Mouse (Mus musculus): ENCODE measurements at regions not wholly inside any gene's neighbourhood (a gene's known extent, or its start where the extent isn't known, plus 50 kb on each side); places are given as distances from the start of the nearest gene placed in this dataset.
A peak's percentile ranks its signal among the peaks of the same experiment; 100 is the strongest.

DNA sequence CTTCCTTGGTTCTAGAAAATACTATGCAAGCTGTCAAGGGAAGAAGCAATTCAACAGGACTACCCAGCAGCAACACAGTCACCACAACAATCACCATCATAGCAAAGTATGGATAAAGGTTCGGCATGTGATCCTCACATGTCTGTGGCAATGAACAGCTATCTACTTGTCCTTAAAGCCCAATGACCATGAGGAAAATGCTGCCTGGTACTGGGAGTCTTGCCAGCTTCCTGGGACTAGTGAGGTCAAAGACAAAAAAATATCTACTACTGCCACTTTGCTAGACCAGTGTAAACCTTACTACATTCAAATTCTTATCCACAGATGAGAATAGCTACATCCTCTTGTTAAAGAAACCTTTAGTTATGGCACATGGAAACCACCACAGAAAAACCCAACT lies 346.3 kb downstream of the Wdr20rt start:
- no peak for DNase-seq (ENCODE audit: low read depth, low spot score)

DNA sequence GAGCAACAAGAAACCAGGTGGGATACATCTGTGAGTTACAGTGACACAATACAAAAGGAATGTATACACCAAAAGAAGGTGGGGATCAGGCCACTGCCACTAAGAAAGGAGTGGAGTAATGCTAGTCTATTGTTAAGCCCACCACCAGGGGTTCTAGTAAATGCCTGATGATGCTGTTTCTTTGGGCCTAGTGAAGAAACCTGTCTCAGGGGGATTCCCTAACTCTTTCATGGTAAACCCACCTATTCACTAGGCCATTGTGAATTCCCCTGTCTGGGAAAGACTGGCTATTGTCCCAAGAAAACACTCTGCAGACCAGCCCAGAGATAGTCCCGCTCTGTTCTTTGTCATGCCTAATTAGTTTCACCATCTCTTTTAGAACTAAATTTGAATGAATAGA lies 368.2 kb downstream of the Wdr20rt start:
- no peak for DNase-seq (ENCODE audit: low read depth, low spot score)

DNA sequence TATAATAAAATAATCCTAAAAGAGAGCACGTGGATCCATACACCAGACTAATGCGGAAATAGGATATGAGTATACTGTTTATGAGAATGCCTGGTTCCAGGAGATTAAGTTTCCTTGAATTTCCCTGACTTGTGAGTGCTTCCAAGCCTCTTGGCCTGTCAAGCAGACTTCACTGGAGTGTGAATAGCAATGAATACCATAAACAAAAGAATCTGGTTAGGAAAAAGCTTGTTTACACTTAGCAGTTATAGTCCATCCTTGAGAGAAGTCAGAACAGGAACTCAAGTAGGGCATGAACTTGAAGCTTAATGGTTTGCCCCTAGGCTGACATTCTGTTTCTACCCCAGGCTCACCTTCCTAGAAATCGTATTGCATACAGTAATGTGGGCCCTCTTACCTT lies 368.8 kb downstream of the Wdr20rt start:
- DNase-seq (ENCODE audit: low read depth, low spot score): no peak

DNA sequence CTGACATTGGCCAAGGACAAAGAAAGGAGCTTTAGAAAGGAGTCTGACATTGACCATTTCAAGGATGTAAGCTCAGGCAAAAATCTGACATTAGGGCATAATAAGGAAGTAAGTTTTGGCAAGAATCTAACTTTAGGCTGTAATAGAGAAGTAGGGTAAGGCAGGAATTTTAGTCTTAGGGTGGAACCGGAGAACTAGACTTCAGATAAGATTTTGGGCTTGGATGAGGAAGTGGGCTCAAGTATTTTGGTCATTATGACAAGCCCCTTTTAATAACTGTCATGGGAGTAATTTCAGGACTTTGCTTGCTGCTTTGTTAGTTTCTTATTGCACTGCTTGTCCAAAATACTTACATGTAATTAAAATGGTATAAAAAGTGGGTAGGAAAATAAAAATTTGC lies 418.9 kb downstream of the Wdr20rt start:
- DNase-seq (ENCODE audit: low read depth, low spot score): no peak

DNA sequence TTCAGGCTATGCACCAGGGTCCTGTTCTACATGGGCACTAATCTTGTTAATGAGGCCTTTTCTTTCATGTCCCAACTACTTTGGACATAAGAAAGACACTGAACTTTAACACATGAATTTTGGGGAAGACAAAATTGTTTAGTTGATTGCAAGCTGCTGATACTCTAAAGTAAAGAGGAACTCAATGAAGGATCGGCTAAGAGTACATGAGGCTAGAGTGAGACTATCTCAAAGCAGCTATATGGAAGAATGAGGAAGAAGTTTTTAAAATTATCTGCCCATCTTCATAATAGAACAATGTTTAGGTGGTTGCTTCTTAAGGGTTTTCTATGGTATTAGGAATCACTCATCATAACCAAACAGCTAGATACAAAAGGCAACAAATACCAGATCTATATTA lies 431.5 kb downstream of the Wdr20rt start:
- DNase-seq (ENCODE audit: low read depth, low spot score): no peak

DNA sequence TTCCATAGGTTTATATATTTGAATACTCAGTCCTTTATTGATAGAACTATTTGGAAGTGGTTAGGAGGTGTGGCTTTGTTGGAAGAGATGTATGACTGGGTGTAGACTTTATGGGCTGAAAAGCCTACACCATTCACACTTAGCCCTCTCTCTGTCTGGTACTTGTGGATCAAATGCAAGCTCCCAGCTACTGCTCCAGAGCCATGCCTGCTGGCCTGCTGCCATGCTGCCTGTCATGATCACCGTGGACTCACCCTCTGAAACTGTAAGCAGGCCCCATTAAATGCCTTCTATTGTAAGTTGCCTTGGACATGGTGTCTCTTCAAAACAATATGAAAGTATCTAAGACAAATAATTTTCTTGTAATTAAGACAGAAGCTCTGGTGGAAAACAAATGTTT lies 446.4 kb downstream of the Wdr20rt start:
- DNase-seq (ENCODE audit: low read depth, low spot score): no peak

DNA sequence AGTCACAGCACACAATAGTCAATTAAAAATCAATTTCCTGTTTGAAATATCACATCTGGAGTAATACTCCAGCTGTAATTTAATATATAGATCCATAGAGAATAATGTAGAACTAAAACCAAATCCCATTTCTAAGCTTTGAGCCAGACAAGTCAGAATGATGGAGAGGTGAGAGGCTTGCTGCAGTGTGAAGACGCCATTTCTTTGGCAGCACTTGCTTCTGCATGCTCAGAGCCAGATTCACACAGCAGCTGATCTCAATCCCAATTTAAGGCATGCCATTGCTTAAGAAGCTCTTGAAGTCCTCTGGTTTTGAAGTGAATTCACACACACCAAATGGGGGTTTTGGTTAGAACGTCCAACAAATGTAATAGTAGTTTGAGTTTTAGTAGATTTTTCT lies 447.9 kb downstream of the Wdr20rt start:
- DNase-seq (ENCODE audit: low read depth, low spot score): peak; percentile 33

DNA sequence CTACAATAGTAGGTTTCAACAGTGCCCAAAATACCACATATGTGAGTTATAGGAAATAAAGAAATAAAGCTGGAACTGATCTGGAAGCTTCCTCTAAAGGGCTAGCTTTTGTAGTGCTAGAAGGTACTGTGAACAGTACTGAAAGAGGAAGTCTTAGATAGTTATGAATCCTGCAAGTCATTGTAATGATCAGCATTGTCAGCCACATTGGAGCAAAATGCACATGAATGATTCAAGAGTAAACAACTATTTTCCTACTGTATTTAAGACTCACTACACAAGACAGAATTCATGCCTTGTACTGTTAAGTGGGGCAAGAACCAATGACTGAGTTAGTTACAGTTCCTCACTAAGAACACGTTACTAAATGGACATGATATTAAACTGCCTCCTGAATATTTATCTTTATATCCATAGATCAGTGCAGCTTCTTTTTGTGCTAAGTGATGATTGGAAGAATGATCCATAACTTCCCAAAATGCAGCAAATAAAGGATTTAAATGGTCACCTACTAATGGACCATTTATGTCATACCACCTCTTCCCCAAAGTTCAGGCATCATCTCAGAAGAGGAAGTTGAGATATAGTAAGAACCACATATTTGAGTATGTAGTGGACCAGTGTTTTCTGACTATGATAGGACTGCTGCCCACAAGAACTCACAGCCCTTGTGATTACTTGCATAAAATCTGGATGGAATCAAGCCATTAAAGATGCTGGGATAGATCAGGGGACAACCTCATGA lies 449.8 kb downstream of the Wdr20rt start:
- no peak for DNase-seq (ENCODE audit: low read depth, low spot score)

DNA sequence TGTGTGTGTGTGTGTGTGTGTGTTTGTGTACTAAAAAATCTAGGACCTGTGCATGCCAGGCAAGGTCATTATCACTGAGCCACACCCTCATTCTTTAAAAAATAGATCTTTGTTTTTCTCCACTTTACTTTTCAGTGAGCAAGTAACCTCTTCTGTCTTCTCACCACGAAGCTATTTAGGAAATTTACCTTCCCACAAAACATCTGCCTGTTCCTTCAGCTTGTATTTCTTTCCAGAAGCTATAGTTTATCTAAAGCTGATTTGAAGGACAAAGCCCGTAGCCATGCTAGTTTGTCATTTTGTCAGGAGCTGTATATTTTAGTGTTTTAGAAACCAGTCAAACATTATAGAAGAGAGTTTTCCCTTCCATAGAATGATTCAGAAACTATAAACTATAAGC lies 455.0 kb downstream of the Wdr20rt start:
- peak; percentile 41 for DNase-seq (ENCODE audit: low read depth, low spot score)

DNA sequence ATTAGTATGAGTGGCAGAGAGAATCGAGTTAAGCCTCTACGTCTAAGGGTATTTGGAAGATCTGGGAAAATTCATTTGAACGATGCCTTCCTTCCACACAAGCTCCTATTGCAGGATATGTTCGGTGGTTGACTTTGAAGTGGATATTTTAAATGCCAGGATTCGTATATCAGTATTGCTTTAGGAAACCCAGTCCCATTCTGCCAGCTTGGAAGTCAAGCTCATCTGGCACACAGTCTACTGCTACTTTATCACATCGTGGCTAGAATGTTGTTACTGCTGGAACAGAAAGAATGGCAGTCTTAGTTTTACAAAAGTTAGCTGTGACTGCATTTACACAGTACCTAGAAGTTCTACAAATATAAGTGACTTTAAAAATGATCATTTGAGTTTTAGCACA lies 456.5 kb downstream of the Wdr20rt start:
- peak; percentile 43 for DNase-seq (ENCODE audit: low read depth, low spot score)

DNA sequence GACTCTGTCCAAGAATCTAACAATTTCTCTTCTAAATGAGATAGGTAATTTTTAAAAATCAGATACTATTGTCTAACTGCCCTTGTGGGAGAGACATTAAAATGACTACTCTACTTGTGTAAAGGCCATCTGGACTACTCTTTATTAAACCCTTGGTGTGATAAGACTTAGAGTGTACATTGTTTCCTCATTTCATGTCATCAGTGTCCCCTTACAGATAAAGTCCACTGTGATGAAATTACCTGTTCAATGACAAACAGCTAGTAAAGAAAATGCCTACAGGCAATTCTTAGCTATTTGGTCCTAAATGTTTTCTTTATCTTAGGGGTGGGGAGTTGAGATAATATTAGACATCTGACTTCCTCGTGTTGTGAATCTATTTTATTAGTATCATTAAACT lies 479.7 kb downstream of the Wdr20rt start:
- DNase-seq (ENCODE audit: low read depth, low spot score): no peak

DNA sequence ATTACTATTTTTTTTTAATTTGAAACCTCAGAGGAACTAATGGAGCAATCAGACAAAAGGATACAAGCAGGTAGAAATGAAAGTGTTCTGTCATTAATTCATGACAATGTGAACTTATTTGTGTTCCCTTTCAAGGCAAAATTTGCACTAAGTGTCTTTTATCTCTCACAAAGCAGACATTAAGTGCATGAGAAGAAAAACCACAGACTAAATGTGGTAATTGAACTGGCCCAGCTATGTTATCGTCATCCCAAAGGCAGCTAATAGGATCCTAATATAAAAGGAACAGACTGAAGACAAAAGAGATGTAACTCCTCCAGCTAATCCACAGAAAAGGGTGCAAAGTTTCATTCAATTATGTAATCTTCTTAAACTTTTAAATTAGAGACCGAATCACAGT lies 487.0 kb downstream of the Wdr20rt start:
- no peak for DNase-seq (ENCODE audit: low read depth, low spot score)
